Mouse (Mus musculus) ZHBTc4 (cell line): ENCODE results near the gene Usp47.

Source experiments
- DNase-seq: peaks from one replicate; pipeline ENCODE4 v3.0.0-alpha.2; 2011; ENCODE audit warnings: low read depth, low spot score

The Usp47 gene

DNA sequence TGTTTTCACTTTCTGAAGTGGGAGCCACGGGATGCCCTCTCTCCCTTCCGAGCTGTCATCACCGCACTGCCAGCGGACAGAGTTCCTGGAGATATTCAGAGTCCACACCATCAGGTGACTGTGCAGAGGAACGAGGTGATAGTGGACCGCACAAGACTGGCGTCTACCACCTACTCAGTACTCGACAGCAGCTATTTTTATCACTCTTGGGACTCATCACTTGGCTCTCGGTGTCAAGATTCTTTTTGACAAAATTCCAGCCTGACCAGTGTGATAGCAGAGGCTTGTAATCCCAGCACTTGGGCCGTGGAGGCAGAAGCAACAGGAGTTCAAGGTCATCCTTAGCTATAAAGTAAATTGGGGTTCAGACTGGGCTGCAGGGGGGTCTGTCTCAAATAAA is 125.8 kb downstream of the Usp47 start:
- no peak for DNase-seq

DNA sequence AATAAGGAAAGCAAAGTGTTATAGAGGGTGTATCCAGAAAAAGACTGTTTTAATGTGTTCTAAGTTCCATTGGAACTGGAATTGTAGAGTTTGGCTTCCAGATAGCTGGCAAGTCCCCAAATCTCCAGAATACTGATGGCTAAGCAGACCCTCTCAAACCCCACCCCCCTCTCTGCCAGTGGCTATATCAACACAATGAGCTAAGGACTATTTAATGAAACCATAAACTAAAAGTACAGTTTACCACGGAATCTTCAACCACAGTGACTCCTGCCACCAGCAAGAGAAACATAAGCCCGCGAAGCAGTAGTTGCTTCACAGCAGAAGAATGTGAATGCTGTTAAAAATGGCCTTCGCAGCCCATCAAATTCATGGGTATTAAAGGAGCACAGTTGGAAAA is 131.1 kb downstream of the Usp47 start:
- no peak for DNase-seq

DNA sequence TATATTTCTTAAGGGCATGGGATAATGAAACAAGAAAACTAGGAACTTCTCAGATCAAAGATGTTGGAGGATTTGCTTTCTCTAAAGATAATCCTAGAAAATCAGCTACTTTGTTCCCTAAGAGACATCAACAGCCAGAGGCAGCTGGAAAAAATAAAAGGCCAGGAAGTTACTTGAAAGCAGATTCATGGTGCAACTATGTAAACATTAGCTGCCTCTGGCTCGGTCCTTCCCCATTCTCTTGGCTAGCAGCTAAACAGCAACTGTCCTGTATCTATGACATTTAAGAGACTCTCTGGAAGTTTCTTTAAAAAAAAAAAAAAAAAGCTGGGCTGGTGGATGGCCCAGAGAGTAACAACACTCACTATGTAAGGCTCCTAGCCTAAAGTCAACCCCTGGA is 131.9 kb downstream of the Usp47 start:
- no peak for DNase-seq

DNA sequence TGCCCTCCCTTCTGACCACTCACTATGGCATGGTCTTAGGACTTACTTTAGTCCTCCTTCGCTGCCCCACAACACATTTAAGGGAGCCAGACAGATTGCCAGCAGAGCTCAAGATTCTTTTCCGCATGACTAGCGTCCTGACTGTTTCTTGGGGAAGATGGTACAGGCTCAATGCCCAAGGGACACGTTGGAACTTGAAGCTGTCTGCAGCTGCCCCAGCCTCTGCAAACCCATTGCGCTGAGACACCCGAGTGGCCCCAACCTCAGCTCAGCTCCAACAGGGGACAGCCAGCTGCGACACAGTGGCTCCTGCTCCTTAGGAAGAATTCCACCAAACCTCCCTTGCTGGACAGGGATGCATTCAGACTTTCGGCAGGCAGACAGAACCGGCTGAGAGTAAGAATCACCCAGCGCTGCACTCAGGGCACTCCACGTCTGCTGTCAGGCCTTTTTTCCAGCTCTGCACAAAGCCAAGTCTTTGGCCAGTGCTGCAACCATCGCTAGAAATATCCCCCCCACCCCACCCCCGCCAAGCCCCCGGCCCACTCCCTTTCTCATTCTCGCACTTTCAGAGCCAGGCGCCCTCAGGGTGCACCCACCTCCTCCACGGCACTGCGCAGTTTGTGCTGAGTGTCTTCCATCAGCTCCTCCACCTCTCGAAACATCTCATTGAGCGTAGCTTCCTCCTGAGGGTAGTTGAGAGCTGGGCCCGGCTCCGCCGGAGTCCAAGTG is 134.4 kb downstream of the Usp47 start:
- peak; percentile 28 for DNase-seq

DNA sequence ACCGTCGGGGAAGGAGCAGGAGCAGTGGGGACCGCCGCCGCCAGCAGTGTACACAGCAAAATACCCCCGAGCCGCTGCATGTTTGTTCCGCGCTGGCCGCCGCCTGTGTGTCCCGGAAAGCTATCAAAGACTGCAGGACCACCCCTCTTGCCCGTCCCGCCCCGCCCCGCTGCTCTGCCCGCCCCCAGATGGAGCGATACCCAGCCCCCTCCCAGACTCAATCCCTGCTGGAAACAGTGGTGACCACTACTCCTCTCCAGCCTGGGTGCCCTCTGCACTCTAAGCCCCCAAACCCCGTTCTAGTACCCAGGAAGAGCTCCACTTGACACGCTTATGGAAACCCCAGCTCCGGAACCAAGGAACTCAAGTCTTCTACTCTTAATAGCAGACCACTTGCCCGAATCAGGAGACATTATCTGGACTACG is 135.0 kb downstream of the Usp47 start:
- peak; percentile 54 for DNase-seq

DNA sequence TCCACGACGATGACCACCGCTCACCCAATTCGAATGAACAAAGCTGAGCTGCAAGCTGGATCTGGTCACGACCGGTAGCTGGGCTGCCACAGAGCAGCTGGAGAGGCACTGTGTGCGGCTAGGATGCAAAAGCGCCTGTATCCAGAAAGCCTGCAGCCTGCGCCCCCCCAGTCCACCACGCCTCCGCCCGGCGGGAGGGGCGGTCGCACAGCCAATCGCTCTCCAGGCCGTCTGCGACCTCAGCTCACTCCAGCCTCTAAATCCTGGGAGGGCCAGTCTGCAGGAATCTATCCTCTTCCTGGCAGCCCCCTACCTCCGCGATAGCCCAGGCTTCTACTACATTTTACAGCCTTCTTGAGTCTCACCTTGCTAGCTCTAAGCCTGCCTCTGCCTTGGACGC is 135.6 kb downstream of the Usp47 start, which contains the start of gene Dkk3:
Gene Dkk3 (minus strand): TSS at position 116 of the 400 bp plus-strand sequence.
- DNase-seq, result peak; percentile 70

DNA sequence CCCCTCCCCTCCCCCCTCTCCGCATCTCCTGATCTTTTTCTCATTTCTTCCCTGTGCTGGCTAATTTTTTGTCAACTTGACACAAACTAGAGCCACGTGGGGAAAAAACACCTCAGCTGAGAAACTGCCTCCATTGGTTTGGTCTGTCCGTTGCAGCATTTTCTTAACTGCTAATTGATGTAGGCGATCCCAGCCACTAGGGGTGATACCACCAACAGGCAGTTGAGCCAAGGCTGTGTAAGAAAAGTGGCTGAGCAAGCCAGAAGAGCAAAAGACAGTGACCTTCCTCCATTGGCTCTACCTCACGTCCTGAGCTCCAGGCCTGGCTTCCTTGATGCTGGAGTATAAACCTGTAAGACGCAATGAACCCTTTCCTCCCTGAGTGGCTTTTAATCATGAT is 136.5 kb downstream of the Usp47 start:
- DNase-seq, result peak; percentile 53
